Mouse (Mus musculus) MEL (cell line): ENCODE results near the gene Wdr70. TPM values are rescaled to one million over a fixed set of nuclear protein-coding genes. Genes with fewer than 3 reads are reported as not detected.
"Not testable (repeated sequence)": the region's sequence is repeated elsewhere in the genome, so short reads cannot be mapped to it uniquely, and the experiment has no call there.

Experiments
- DNase-seq: peaks from one replicate; pipeline ENCODE4 v3.0.0; 2011; ENCODE audit warnings: low read depth, low spot score
- H3K27ac ChIP-seq: 2 replicates; pipeline ENCODE4 v1.5.1; 2012; ENCODE audit warnings: low read depth, mild to moderate bottlenecking, control low read depth, low read length, moderate library complexity; ENCODE audit not compliant: control insufficient read depth
- H3K27me3 ChIP-seq, 2 experiments: fragments of 150-350 bp in 1 of 2; sonication (generic) in 1 of 2; 2 replicates each; pipeline ENCODE4 v1.6.1; 2012; ENCODE audit warnings: low read length in 2 of 2, mild to moderate bottlenecking in 2 of 2, improper control_type of control experiment in 1 of 2, moderate library complexity in 1 of 2; ENCODE audit not compliant: insufficient read depth in 2 of 2, control insufficient read depth in 1 of 2
- H3K36me3 ChIP-seq, 2 experiments: 2 replicates each; pipeline ENCODE4 v1.6.1; 2012 to 2014; ENCODE audit warnings: low read length in 2 of 2, improper control_type of control experiment in 1 of 2, inconsistent platforms in 1 of 2, mild to moderate bottlenecking in 1 of 2; ENCODE audit not compliant: insufficient read depth in 2 of 2, control insufficient read depth in 1 of 2
- H3K4me1 ChIP-seq, 2 experiments: fragments of 150-350 bp in 1 of 2; sonication (generic) in 1 of 2; 2 replicates each; pipeline ENCODE4 v1.6.1; 2012; ENCODE audit warnings: low read length in 2 of 2, improper control_type of control experiment in 1 of 2, mild to moderate bottlenecking in 1 of 2; ENCODE audit not compliant: insufficient read depth in 2 of 2, control insufficient read depth in 1 of 2
- H3K4me3 ChIP-seq, 2 experiments: fragments of 150-350 bp in 1 of 2; sonication (generic) in 1 of 2; 2 replicates each; pipeline ENCODE4 v1.5.1; 2012; ENCODE audit warnings: low read depth in 2 of 2, low read length in 2 of 2, mild to moderate bottlenecking in 2 of 2, moderate library complexity in 2 of 2, control low read depth in 1 of 2, improper control_type of control experiment in 1 of 2; ENCODE audit not compliant: control insufficient read depth in 1 of 2, insufficient read depth in 1 of 2
- H3K79me2 ChIP-seq: 2 replicates; pipeline ENCODE4 v1.6.1; 2012; ENCODE audit warnings: mild to moderate bottlenecking, low read length, moderate library complexity; ENCODE audit not compliant: control insufficient read depth, poor library complexity, insufficient read depth
- H3K9ac ChIP-seq: 2 replicates; pipeline ENCODE4 v1.6.1; 2012; ENCODE audit warnings: low read depth, mild to moderate bottlenecking, control low read depth, low read length, moderate library complexity; ENCODE audit not compliant: control insufficient read depth, poor library complexity, severe bottlenecking
- H3K9me3 ChIP-seq: fragments of 150-350 bp; sonication (generic); replicated peaks from 2 replicates; pipeline ENCODE4 v1.6.1; 2012; ENCODE audit warnings: mild to moderate bottlenecking, low read length, improper control_type of control experiment, moderate library complexity; ENCODE audit not compliant: insufficient read depth
- CHD2 ChIP-seq: IDR thresholded peaks from 2 replicates; pipeline ENCODE4 v1.6.1; 2011; ENCODE audit warnings: low read length, improper control_type of control experiment
- ELF1 ChIP-seq: IDR thresholded peaks from 2 replicates; pipeline ENCODE4 v1.6.1; 2014; ENCODE audit warnings: low read depth, mild to moderate bottlenecking, inconsistent platforms, low read length, improper control_type of control experiment, moderate library complexity
- GABPA ChIP-seq: IDR thresholded peaks from 2 replicates; pipeline ENCODE4 v1.6.1; 2012; ENCODE audit warnings: low read depth, mild to moderate bottlenecking, inconsistent platforms, low read length, improper control_type of control experiment, moderate library complexity
- GATA1 ChIP-seq: IDR thresholded peaks from 2 replicates; pipeline ENCODE4 v1.6.1; 2011; ENCODE audit warnings: low read depth, low read length, improper control_type of control experiment
- HCFC1 ChIP-seq: IDR thresholded peaks from 2 replicates; pipeline ENCODE4 v1.6.1; 2012; ENCODE audit warnings: low read depth, mild to moderate bottlenecking, inconsistent platforms, low read length, improper control_type of control experiment, moderate library complexity
- JUND ChIP-seq: IDR thresholded peaks from 2 replicates; pipeline ENCODE4 v1.6.1; 2011; ENCODE audit warnings: low read depth, mild to moderate bottlenecking, improper control_type of control experiment, low read length
- KAT2A ChIP-seq: conservative IDR thresholded peaks from 2 replicates; pipeline ENCODE4 v1.6.1; 2012; ENCODE audit warnings: low read depth, low read length, improper control_type of control experiment, inconsistent platforms
- MAFK ChIP-seq: IDR thresholded peaks from 2 replicates; pipeline ENCODE4 v1.6.1; 2011; ENCODE audit warnings: low read depth, mild to moderate bottlenecking, low read length, improper control_type of control experiment, borderline replicate concordance
- MAX ChIP-seq: IDR thresholded peaks from 2 replicates; pipeline ENCODE4 v1.6.1; 2011; ENCODE audit warnings: low read length, improper control_type of control experiment
- MEF2A ChIP-seq: IDR thresholded peaks from 2 replicates; pipeline ENCODE4 v1.6.1; 2014; ENCODE audit warnings: low read depth, mild to moderate bottlenecking, inconsistent platforms, low read length, improper control_type of control experiment; ENCODE audit not compliant: poor library complexity, insufficient replicate concordance, severe bottlenecking; ENCODE audit errors: extremely low read depth
- NELFE ChIP-seq: IDR thresholded peaks from 2 replicates; pipeline ENCODE4 v1.6.1; 2011; ENCODE audit warnings: low read depth, low read length, improper control_type of control experiment
- POLR2AphosphoS2 ChIP-seq: IDR thresholded peaks from 2 replicates; pipeline ENCODE4 v1.6.1; 2011; ENCODE audit warnings: low read length, improper control_type of control experiment
- POLR2AphosphoS5 ChIP-seq: IDR thresholded peaks from 2 replicates; pipeline ENCODE4 v1.6.1; 2012; ENCODE audit warnings: low read depth, borderline replicate concordance, mild to moderate bottlenecking, inconsistent platforms, low read length, moderate library complexity, mixed read lengths
- SIN3A ChIP-seq: IDR thresholded peaks from 2 replicates; pipeline ENCODE4 v1.6.1; 2012; ENCODE audit warnings: low read length, improper control_type of control experiment, inconsistent platforms
- SMC3 ChIP-seq: IDR thresholded peaks from 2 replicates; pipeline ENCODE4 v1.6.1; 2011; ENCODE audit warnings: low read depth, low read length, improper control_type of control experiment
- TCF12 ChIP-seq: IDR thresholded peaks from 2 replicates; pipeline ENCODE4 v1.6.1; 2014; ENCODE audit warnings: low read depth, mild to moderate bottlenecking, inconsistent platforms, low read length, improper control_type of control experiment, moderate library complexity
- ZMIZ1 ChIP-seq: IDR thresholded peaks from 2 replicates; pipeline ENCODE4 v1.6.1; 2012; ENCODE audit warnings: low read depth, mild to moderate bottlenecking, inconsistent platforms, low read length, improper control_type of control experiment, moderate library complexity
- ZNF384 ChIP-seq: IDR thresholded peaks from 2 replicates; pipeline ENCODE4 v1.6.1; 2012; ENCODE audit warnings: low read depth, mild to moderate bottlenecking, inconsistent platforms, low read length, improper control_type of control experiment
- polyA plus RNA-seq, 2 experiments: library from polyadenylated mRNA; stranded (reverse) in 1 of 2; unstranded in 1 of 2; fragments of >175 nt in 1 of 2; fragments of >200 nt in 1 of 2; gene quantifications; 2 replicates each; pipeline versions ENCODE4 v1.2.1 to v1.2.4; 2012; ENCODE audit warnings: low replicate concordance in 2 of 2, low read depth in 1 of 2; ENCODE audit not compliant: insufficient read length in 2 of 2, insufficient read depth in 1 of 2, missing spikeins in 1 of 2
- total RNA-seq: library from RNA; depleted of rRNA; stranded (reverse); fragments of 300-350 nt; gene quantifications from 2 replicates; pipeline ENCODE4 v1.2.3, GENCODE M21; 2012

The Wdr70 gene
- total and polyA plus RNA-seq, 3 experiments = 40.7 to 48.8 TPM; not detected in 1

DNA sequence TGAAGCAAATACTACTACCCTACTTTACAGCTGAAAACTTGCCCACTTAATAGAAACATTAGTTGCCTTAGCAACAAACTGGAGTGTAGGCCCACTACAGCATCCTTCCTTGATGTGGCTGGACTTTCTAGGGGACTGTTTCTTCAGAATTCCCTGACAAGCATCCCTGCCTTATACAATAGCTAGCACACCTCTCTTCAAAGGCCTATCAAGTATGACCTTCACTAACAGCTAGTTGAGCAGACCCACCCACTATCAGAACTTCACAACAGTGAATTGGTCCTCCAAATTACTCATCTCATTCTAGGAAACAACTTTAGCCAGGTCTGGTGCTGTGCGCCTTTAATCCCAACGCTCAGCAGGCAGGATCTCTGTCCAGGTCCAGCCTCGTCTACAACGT lies 11.7 kb downstream of the Wdr70 start:
- Histone ChIP-seq H3K27me3 (no peaks in the 10 kb centered on the region), H3K36me3 (peaks cover 0 to 10% of the 10 kb centered on the region in 2 experiments; a peak in 1 of 4 replicates), H3K27ac (no peak overlapping the region), H3K9ac (no peak overlapping the region), H3K4me3 (no peak overlapping the region), H3K4me1 (no peaks in the 10 kb centered on the region), H3K9me3 (no peaks in the 10 kb centered on the region), H3K79me2 (no peaks in the 10 kb centered on the region)
- DNase-seq = no peak
- no peak for TF ChIP-seq ELF1
- no peak for TF ChIP-seq JUND
- TF ChIP-seq ZNF384 = no peak
- no peak for TF ChIP-seq GABPA
- no peak for TF ChIP-seq KAT2A
- no peak for TF ChIP-seq NELFE
- TF ChIP-seq ZMIZ1 = no peak
- no peak for TF ChIP-seq SMC3
- no peak for TF ChIP-seq POLR2AphosphoS5
- TF ChIP-seq HCFC1 = no peak
- no peak for TF ChIP-seq SIN3A
- TF ChIP-seq POLR2AphosphoS2 = no peak

- Histone ChIP-seq H3K36me3 (peaks cover 0 to 5% of the 10 kb centered on the region in 2 experiments; a peak in 1 of 4 replicates), H3K9me3 (no peaks in the 10 kb centered on the region), H3K79me2 (no peaks in the 10 kb centered on the region), H3K27ac (no peak overlapping the region), H3K9ac (no peak overlapping the region), H3K4me3 (no peak overlapping the region), H3K4me1 (no peaks in the 10 kb centered on the region), H3K27me3 (no peaks in the 10 kb centered on the region)
- TF ChIP-seq MAFK (peak; percentile 92), MEF2A (no peak), CHD2 (no peak), TCF12 (no peak), GATA1 (no peak), ZMIZ1 (no peak), MAX (no peak)
- DNase-seq = no peak
These were observed 16.9 kb downstream of the Wdr70 start for GRCm38 (mm10) chr15:8082139-8082538.

GRCm38 (mm10) chr15:8073159-8073558 lies 25.9 kb downstream of the Wdr70 start:
- not testable (repeated sequence) for H3K9ac ChIP-seq, H3K27ac ChIP-seq, H3K79me2 ChIP-seq, H3K4me1 ChIP-seq, DNase-seq, H3K4me3 ChIP-seq, H3K9me3 ChIP-seq, H3K27me3 ChIP-seq
- H3K36me3 ChIP-seq = peaks cover 0 to 15% of the 10 kb centered on the region in 2 experiments; a peak in 2 of 4 replicates
